Mouse (Mus musculus): ENCODE measurements around the gene Vmn1r206. TPM values are rescaled to one million over a fixed set of nuclear protein-coding genes. Genes with fewer than 3 reads are reported as not detected.
"Not testable (repeated sequence)": the region's sequence is repeated elsewhere in the genome, so short reads cannot be mapped to it uniquely, and the experiment has no call there.

Gene Vmn1r206
- not detected for total RNA-seq (2021)
- long read RNA-seq, experiment 1 = 0 reads
- long read RNA-seq, experiment 2 = 0 reads

DNA sequence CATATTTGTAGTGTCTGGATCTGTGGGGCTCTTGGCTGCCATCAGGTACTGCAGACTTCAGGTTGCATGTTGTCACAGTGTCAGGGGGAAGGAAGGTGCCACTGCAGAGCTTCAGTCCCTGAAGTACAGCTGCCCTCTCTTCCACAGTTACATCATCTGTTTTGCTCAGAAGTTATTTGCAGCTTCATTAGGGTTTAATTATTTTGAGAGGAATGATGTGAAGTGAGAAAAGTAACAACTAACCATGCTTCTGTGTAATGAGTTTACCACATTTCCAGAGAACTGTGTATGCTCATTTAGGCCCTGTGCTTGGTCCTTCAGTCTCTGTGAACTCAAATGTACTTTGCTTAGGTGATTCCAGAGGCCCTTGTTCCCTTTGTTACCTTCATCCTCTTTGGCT lies at the start of gene Vmn1r206:
Gene Vmn1r206 (minus strand): TSS at position 101 of the 400 bp plus-strand sequence.
- DNase-seq (ENCODE audit: low spot score in 2 of 2) = not testable (repeated sequence)

DNA sequence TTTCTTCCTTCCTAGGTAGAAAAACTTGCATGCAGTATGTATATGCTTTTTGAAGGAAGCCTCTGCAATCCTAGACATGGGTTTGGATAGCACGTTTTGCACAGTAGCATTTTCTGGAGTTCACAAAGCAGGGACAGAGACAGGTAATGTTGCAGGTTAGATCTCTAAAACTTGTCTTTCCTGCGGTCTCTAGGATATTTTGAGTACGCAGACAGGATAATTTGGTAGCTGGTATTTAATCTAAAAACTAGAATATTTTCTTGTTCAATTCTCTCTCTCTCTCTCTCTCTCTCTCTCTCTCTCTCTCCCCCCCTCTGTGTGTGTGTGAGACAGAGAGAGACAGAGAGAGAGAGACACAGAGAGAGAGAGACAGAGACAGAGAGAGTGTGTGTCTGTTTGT lies 31.2 kb downstream of the Vmn1r206 start, which contains the start of gene Vmn1r205:
Gene Vmn1r205 (minus strand): TSS at position 101 of the 400 bp plus-strand sequence.
- DNase-seq (ENCODE audit: low spot score in 2 of 2) = no peak

DNA sequence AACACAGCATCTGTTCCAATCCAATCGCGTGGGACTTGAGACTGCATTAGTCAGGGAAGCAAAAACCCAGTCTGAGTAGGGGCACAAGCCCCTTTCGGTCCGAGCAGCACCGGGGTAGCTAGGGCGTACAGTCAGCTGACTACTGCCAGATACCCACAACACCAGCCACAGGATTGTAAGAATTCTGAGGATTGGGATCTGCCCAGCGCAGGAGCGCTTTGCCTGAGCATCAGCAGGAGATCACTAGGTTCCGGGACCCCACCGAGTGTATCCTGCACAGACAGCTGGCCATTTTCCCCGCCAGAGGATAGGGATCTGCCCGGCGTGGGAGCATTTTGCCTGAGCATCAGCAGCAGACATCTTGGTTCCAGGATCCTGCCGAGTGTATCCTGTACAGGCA lies 40.7 kb downstream of the Vmn1r206 start:
- DNase-seq (ENCODE audit: low spot score in 2 of 2) = not testable (repeated sequence)

DNA sequence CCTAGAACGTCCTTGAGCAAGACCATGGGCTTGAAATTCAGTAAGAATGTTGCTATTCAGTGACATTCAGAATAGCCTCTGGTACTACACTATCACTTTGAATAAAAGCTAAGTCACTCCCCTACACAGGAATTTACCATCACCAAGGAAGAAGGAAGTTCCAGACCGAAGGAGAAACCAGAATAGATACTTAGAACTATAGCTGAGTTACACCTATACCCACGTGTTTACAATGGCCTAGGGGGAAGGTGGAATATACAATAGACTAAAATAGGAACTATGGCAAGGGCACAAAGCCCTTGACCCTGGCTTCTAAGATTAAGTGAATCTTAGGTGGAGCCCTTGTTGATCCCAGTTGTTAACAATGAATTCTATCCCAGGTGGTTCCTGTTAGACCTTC lies 49.1 kb downstream of the Vmn1r206 start:
- not testable (repeated sequence) for DNase-seq (ENCODE audit: low spot score in 2 of 2)

Other genes starting within 250 kb of the Vmn1r206 start
- not detected for gene Vmn1r199, start 244.4 kb downstream of the Vmn1r206 start, total RNA-seq (2021)
- gene Vmn1r200, start 233.9 kb downstream of the Vmn1r206 start, total RNA-seq (2021) = not detected
- gene Vmn1r201, start 152.3 kb downstream of the Vmn1r206 start, total RNA-seq (2021) = not detected
- under 1 TPM in 1 of 2 experiments, not detected in 1; 0.07 TPM for gene Vmn1r202, start 118.9 kb downstream of the Vmn1r206 start, total RNA-seq (2021)
- not detected for gene Vmn1r203, start 106.1 kb downstream of the Vmn1r206 start, total RNA-seq (2021)
- gene Vmn1r204, start 71.1 kb downstream of the Vmn1r206 start, total RNA-seq (2021) = not detected
- gene Vmn1r205, start 31.3 kb downstream of the Vmn1r206 start, total RNA-seq (2021) = not detected
- under 1 TPM; 0.07 to 0.19 TPM for gene Vmn1r207-ps, start 105.4 kb upstream of the Vmn1r206 start, total RNA-seq (2021)
- gene Vmn1r208, start 153.1 kb upstream of the Vmn1r206 start, total RNA-seq (2021) = not detected
- under 1 TPM in 1 of 2 experiments, not detected in 1; 0.07 TPM for gene Vmn1r209, start 185.4 kb upstream of the Vmn1r206 start, total RNA-seq (2021)
- not detected for gene Vmn1r210, start 207.1 kb upstream of the Vmn1r206 start, total RNA-seq (2021)
- gene Vmn1r211, start 233.3 kb upstream of the Vmn1r206 start, total RNA-seq (2021) = not detected

Data from layer of hippocampus, postnatal 14 days (tissue).